Mouse (Mus musculus) myocyte (in vitro differentiated cells): ENCODE data around the gene Dlgap5. TPM values are rescaled to one million over a fixed set of nuclear protein-coding genes. Genes with fewer than 3 reads are reported as not detected.

Experiments used
- H3K27me3 ChIP-seq: one replicate; pipeline ENCODE4 v1.6.1; 2011; ENCODE audit not compliant: control insufficient read depth, insufficient read depth, insufficient read length
- H3K36me3 ChIP-seq: one replicate; pipeline ENCODE4 v1.6.1; 2011; ENCODE audit not compliant: control insufficient read depth, insufficient read depth
- H3K4me2 ChIP-seq: one replicate; pipeline ENCODE4 v1.6.1; 2011; ENCODE audit warnings: low read depth, control low read depth
- H3K4me3 ChIP-seq: one replicate; pipeline ENCODE4 v1.5.1; 2011; ENCODE audit warnings: mild to moderate bottlenecking, control low read depth, moderate library complexity
- H3K79me2 ChIP-seq: one replicate; pipeline ENCODE4 v1.6.1; 2011; ENCODE audit not compliant: control insufficient read depth, insufficient read depth
- H3ac ChIP-seq: one replicate; pipeline ENCODE4 v1.6.1; 2011; ENCODE audit not compliant: control insufficient read depth, insufficient read length
- CEBPB ChIP-seq: IDR thresholded peaks from 2 replicates; pipeline ENCODE4 v1.6.1; 2011; ENCODE audit warnings: mild to moderate bottlenecking, moderate library complexity; ENCODE audit not compliant: poor library complexity, insufficient read depth, severe bottlenecking
- E2F4 ChIP-seq: IDR thresholded peaks from one replicate; pipeline ENCODE4 v1.6.1; 2011; ENCODE audit warnings: mild to moderate bottlenecking, control low read depth, moderate library complexity; ENCODE audit not compliant: insufficient read depth
- MAX ChIP-seq: IDR thresholded peaks from one replicate; pipeline ENCODE4 v1.6.1; 2011; ENCODE audit warnings: low read depth, mild to moderate bottlenecking, control low read depth
- MYOD1 ChIP-seq, 3 experiments: IDR thresholded peaks; one replicate each; pipeline ENCODE4 v1.6.1; 2011; ENCODE audit warnings: control low read depth in 2 of 3, low read depth in 2 of 3, mild to moderate bottlenecking in 2 of 3, moderate library complexity in 1 of 3; ENCODE audit not compliant: insufficient read length in 2 of 3, control insufficient read depth in 1 of 3
- MYOG ChIP-seq, 3 experiments: IDR thresholded peaks; one replicate each; pipeline ENCODE4 v1.6.1; 2011; ENCODE audit warnings: control low read depth in 2 of 3, low read depth in 2 of 3, mild to moderate bottlenecking in 2 of 3; ENCODE audit not compliant: insufficient read length in 2 of 3, control insufficient read depth in 1 of 3, insufficient read depth in 1 of 3
- POLR2A ChIP-seq: IDR thresholded peaks from one replicate; pipeline ENCODE4 v1.6.1; 2011; ENCODE audit warnings: low read depth, mild to moderate bottlenecking, control low read depth, moderate library complexity; ENCODE audit not compliant: insufficient read length
- POLR2AphosphoS2 ChIP-seq: IDR thresholded peaks from one replicate; pipeline ENCODE4 v1.6.1; 2011; ENCODE audit warnings: low read depth, control low read depth; ENCODE audit not compliant: insufficient read length
- REST ChIP-seq: IDR thresholded peaks from one replicate; pipeline ENCODE4 v1.6.1; 2011; ENCODE audit warnings: mild to moderate bottlenecking, control low read depth, moderate library complexity; ENCODE audit not compliant: insufficient read depth, insufficient read length
- SRF ChIP-seq: IDR thresholded peaks from one replicate; pipeline ENCODE4 v1.6.1; 2011; ENCODE audit warnings: low read depth; ENCODE audit not compliant: control insufficient read depth, insufficient read length
- TCF12 ChIP-seq: IDR thresholded peaks from one replicate; pipeline ENCODE4 v1.6.1; 2011; ENCODE audit warnings: mild to moderate bottlenecking, control low read depth; ENCODE audit not compliant: poor library complexity, insufficient read depth, severe bottlenecking
- TCF3 ChIP-seq: IDR thresholded peaks from one replicate; pipeline ENCODE4 v1.6.1; 2011; ENCODE audit warnings: low read depth, control low read depth; ENCODE audit not compliant: insufficient read length
- USF1 ChIP-seq: IDR thresholded peaks from one replicate; pipeline ENCODE4 v1.6.1; 2011; ENCODE audit warnings: low read depth, mild to moderate bottlenecking, control low read depth, moderate library complexity
- polyA plus RNA-seq: library from polyadenylated mRNA; unstranded; fragments of >200 nt; fragmentation: generic; extraction: Trizol; gene quantifications from one replicate; pipeline ENCODE4 v1.2.1, GENCODE M21; 2012; ENCODE audit warnings: missing spikeins

Dlgap5 gene
- polyA plus RNA-seq, 1 experiment, result 16.3 TPM

DNA sequence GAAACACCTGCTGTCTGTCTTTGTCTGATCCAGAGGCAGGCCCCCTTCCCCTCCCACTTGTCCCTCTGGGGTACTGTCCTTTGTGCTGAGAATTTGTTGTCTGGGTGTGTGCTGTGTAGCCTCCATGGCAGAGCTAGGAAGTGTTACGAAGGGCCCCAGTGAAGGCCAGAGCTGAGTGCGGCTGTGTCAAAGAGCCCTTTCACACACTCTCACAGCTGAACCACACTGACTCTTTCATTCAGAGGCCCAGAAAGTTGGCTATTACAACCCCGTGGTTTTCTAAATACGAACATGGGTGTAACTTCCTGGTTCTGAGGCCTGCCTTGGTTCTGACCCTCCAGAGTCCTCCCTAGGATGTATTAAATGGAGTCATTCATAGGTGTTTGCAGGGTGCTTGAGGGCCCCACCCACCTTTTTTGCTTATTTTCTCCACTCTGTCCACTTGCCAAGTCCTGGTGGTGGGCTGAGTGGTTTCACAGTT lies 76.4 kb downstream of the Dlgap5 start:
- no peak overlapping the region for H3ac ChIP-seq
- no peak overlapping the region for H3K4me3 ChIP-seq
- H3K79me2 ChIP-seq, result no peaks in the 10 kb centered on the region
- no peak overlapping the region for H3K4me2 ChIP-seq
- TF ChIP-seq MAX (no peak), SRF (no peak), MYOG (IDR thresholded peaks at IDR 0.05; ENCODE audit: control insufficient read depth in 1 of 3, insufficient read depth in 1 of 3, insufficient read length in 2 of 3, low read depth in 2 of 3) (no peak), E2F4 (no peak), USF1 (no peak), REST (no peak), CEBPB (no peak), TCF3 (no peak), POLR2A (no peak), TCF12 (no peak), MYOD1 (IDR thresholded peaks at IDR 0.05; ENCODE audit: control insufficient read depth in 1 of 3, insufficient read length in 2 of 3, low read depth in 2 of 3) (no peak), POLR2AphosphoS2 (no peak)
- no peaks in the 10 kb centered on the region for H3K36me3 ChIP-seq
- no peaks in the 10 kb centered on the region for H3K27me3 ChIP-seq

DNA sequence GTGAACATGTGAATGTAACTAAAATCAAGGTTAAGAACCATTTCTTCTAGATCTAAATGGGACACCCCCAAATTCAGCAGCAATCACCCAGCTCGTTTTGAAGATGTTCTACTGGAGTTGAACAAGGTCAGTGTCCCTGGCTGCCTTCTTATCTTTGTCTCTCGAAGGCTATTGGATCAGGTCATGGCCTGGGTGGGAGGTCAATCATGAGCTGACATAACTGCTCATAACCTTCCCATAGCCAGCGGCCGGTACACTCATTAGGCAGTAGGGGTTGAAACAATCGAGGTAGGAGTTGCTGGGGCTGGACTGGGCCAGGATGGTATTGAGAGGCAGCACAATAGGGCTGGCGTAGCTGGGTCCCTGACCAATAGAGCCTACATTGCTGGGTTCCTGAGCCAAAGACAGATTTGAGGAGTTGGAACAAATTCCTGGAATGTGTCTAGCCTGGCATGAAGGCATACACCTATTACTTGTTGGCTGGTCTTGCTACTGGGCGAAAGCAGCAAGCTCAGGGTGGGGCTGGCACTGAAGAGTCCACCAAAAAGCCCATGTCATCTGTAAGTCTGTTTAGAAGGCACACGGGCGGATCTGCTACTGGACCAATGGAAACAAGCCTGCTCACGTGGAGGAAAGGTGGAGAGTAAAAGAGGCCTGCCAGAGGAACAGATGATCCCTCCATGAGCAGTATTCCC lies 77.8 kb downstream of the Dlgap5 start:
- H3K79me2 ChIP-seq, result no peaks in the 10 kb centered on the region
- H3K27me3 ChIP-seq, result no peaks in the 10 kb centered on the region
- no peak overlapping the region for H3ac ChIP-seq
- no peak for TF ChIP-seq MAX
- no peak for TF ChIP-seq POLR2AphosphoS2
- TF ChIP-seq CEBPB, result no peak
- no peak for TF ChIP-seq POLR2A
- TF ChIP-seq MYOG (IDR thresholded peaks at IDR 0.05; ENCODE audit: control insufficient read depth in 1 of 3, insufficient read depth in 1 of 3, insufficient read length in 2 of 3, low read depth in 2 of 3), result no peak
- no peak for TF ChIP-seq MYOD1 (IDR thresholded peaks at IDR 0.05; ENCODE audit: control insufficient read depth in 1 of 3, insufficient read length in 2 of 3, low read depth in 2 of 3)
- TF ChIP-seq TCF3, result no peak
- TF ChIP-seq REST, result no peak
- no peak for TF ChIP-seq TCF12
- no peak for TF ChIP-seq SRF
- TF ChIP-seq E2F4, result no peak
- no peak for TF ChIP-seq USF1
- H3K4me3 ChIP-seq, result no peak overlapping the region
- H3K36me3 ChIP-seq, result no peaks in the 10 kb centered on the region
- H3K4me2 ChIP-seq, result no peak overlapping the region

Other genes with a start within 250 kb of the Dlgap5 start
- gene Gch1, start 229.0 kb downstream of the Dlgap5 start, polyA plus RNA-seq, result 15.0 TPM
- gene Wdhd1, start 141.6 kb downstream of the Dlgap5 start, polyA plus RNA-seq, result 2.1 TPM
- gene Socs4, start 141.5 kb downstream of the Dlgap5 start, polyA plus RNA-seq, result 2.5 TPM
- 22.9 TPM for gene Mapk1ip1l, start 120.1 kb downstream of the Dlgap5 start, polyA plus RNA-seq
- 525 TPM for gene Lgals3, start 50.7 kb downstream of the Dlgap5 start, polyA plus RNA-seq
- 10.7 TPM for gene Fbxo34, start 32.0 kb upstream of the Dlgap5 start, polyA plus RNA-seq
- 4.2 TPM for gene Atg14, start 152.2 kb upstream of the Dlgap5 start, polyA plus RNA-seq
- gene Ktn1, start 230.0 kb upstream of the Dlgap5 start, polyA plus RNA-seq, result 16.8 TPM